Mouse (Mus musculus): ENCODE results near the gene Tgfbrap1.

Tgfbrap1 gene

GRCm38 (mm10) chr1:43112882-43113281 lies 14.4 kb upstream of the Tgfbrap1 start:
- DNase-seq (ENCODE audit: low read depth, low spot score), result peak; percentile 86

- DNase-seq (ENCODE audit: low read depth, low spot score), result peak; percentile 81
Measured at GRCm38 (mm10) chr1:43110556-43110955, 12.1 kb upstream of the Tgfbrap1 start.

GRCm38 (mm10) chr1:43108729-43109128 lies 10.3 kb upstream of the Tgfbrap1 start:
- no peak for DNase-seq (ENCODE audit: low read depth, low spot score)

- no peak for DNase-seq (ENCODE audit: low read depth, low spot score)
Measured at GRCm38 (mm10) chr1:43094206-43094605, 4.2 kb downstream of the Tgfbrap1 start.

- peak; percentile 66 for DNase-seq (ENCODE audit: low read depth, low spot score)
Measured at GRCm38 (mm10) chr1:43092056-43093015, 6.1 kb downstream of the Tgfbrap1 start.

GRCm38 (mm10) chr1:43091306-43092055 lies 7.0 kb downstream of the Tgfbrap1 start:
- DNase-seq (ENCODE audit: low read depth, low spot score), result peak; percentile 22

- no peak for DNase-seq (ENCODE audit: low read depth, low spot score)
Measured at GRCm38 (mm10) chr1:43090418-43090817, 8.0 kb downstream of the Tgfbrap1 start.

- DNase-seq (ENCODE audit: low read depth, low spot score), result no peak
Measured at GRCm38 (mm10) chr1:43082946-43083345, 15.5 kb downstream of the Tgfbrap1 start.

GRCm38 (mm10) chr1:43078124-43078523 lies 20.3 kb downstream of the Tgfbrap1 start:
- no peak for DNase-seq (ENCODE audit: low read depth, low spot score)

GRCm38 (mm10) chr1:43074791-43075190 lies 23.6 kb downstream of the Tgfbrap1 start:
- DNase-seq (ENCODE audit: low read depth, low spot score), result no peak

GRCm38 (mm10) chr1:43072561-43072960 lies 25.9 kb downstream of the Tgfbrap1 start:
- no peak for DNase-seq (ENCODE audit: low read depth, low spot score)

- no peak for DNase-seq (ENCODE audit: low read depth, low spot score)
Measured at GRCm38 (mm10) chr1:43072028-43072427, 26.4 kb downstream of the Tgfbrap1 start.

- DNase-seq (ENCODE audit: low read depth, low spot score), result no peak
Measured at GRCm38 (mm10) chr1:43070726-43071125, 27.7 kb downstream of the Tgfbrap1 start.

GRCm38 (mm10) chr1:43067551-43067950 lies 30.9 kb downstream of the Tgfbrap1 start:
- DNase-seq (ENCODE audit: low read depth, low spot score), result no peak

- DNase-seq (ENCODE audit: low read depth, low spot score), result no peak
Measured at GRCm38 (mm10) chr1:43066573-43066972, 31.9 kb downstream of the Tgfbrap1 start.

GRCm38 (mm10) chr1:43065615-43066310 lies 32.7 kb downstream of the Tgfbrap1 start:
- peak; percentile 71 for DNase-seq (ENCODE audit: low read depth, low spot score)

GRCm38 (mm10) chr1:43051903-43052302 lies 46.5 kb downstream of the Tgfbrap1 start:
- no peak for DNase-seq (ENCODE audit: low read depth, low spot score)

- DNase-seq (ENCODE audit: low read depth, low spot score), result no peak
Measured at GRCm38 (mm10) chr1:43047811-43048210, 50.6 kb downstream of the Tgfbrap1 start.

- no peak for DNase-seq (ENCODE audit: low read depth, low spot score)
Measured at GRCm38 (mm10) chr1:43046990-43047389, 51.4 kb downstream of the Tgfbrap1 start.

- DNase-seq (ENCODE audit: low read depth, low spot score), result no peak
Measured at GRCm38 (mm10) chr1:43045204-43045982, 53.0 kb downstream of the Tgfbrap1 start.

GRCm38 (mm10) chr1:43042271-43042670 lies 56.2 kb downstream of the Tgfbrap1 start:
- no peak for DNase-seq (ENCODE audit: low read depth, low spot score)

Data from 3T3-L1 (cell line).